Mouse (Mus musculus): ENCODE measurements around the gene Josd2. TPM values are rescaled to one million over a fixed set of nuclear protein-coding genes. Genes with fewer than 3 reads are reported as not detected.

The Josd2 gene
- polyA plus RNA-seq, 1 experiment from 2014 or later, result 64.9 TPM

- Histone ChIP-seq H3K4me3 (ENCODE audit: low read length) (peak overlapping the region; percentile 29; the same call in 1 of the 2 replicates), H3K4me1 (ENCODE audit: control insufficient read depth, insufficient read depth, low read length) (no peaks in the 10 kb centered on the region), H3K27me3 (ENCODE audit: control insufficient read depth, insufficient read depth, low read length) (peaks cover 45% of the 10 kb centered on the region), H3K9me3 (ENCODE audit: control insufficient read depth, low read length) (no peaks in the 10 kb centered on the region), H3K27ac (ENCODE audit: low read depth, low read length) (no peak overlapping the region), H3K4me2 (replicated peaks; ENCODE audit: low read depth, low read length) (peak overlapping the region; percentile 53; the same call in 1 of the 2 replicates), H3K36me3 (ENCODE audit: control insufficient read depth, insufficient read depth, low read length) (no peaks in the 10 kb centered on the region), H3K9ac (ENCODE audit: low read depth, low read length) (no peak overlapping the region)
- ATAC-seq (ENCODE audit: low FRiP score, low TSS enrichment), result 0 out of 2 replicates have a peak, but pooled peaks have one; percentile 7
- 49% methylated on average over 57 of the region's 57 CpGs for WGBS
Measured at GRCm38 (mm10) chr7:44461503-44462217, 6.1 kb upstream of the Josd2 start.

DNA sequence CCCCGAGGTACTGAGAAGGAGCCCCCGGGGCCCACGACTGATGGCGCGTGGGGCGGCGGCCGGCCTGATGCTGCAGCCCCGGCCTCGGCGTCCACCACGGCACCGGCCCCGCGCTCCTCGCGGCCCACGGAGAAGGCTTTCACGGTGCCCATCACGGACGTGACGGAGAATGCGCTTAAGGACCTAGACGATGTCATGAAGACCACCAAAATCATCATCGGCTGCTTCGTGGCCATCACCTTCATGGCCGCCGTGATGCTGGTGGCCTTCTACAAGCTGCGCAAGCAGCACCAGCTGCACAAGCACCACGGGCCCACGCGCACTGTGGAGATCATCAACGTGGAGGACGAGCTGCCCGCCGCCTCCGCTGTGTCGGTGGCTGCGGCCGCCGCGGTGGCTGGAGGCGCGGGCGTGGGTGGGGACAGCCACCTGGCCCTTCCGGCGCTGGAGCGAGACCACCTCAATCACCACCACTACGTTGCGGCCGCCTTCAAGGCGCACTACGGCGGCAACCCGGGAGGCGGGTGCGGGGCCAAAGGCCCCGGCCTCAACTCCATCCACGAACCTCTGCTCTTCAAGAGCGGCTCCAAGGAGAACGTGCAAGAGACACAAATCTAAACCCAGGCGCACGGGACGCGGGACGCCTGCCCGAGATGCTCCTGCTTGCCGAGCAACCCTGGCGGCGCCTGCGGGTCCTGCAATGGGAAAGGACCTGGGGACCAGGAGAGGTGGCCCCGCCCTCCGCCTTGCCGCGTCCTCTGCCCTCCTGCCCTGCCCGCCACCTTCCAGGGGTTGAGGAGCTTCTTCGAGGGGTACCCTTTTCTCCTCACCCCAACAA lies 5.3 kb upstream of the Josd2 start:
- WGBS, result 15% methylated on average over 76 of the region's 77 CpGs
- no peak overlapping the region for H3K27ac ChIP-seq (ENCODE audit: low read depth, low read length)
- H3K9me3 ChIP-seq (ENCODE audit: control insufficient read depth, low read length), result no peaks in the 10 kb centered on the region
- peaks cover 3% of the 10 kb centered on the region; the same call in 1 of the 2 replicates for H3K4me1 ChIP-seq (ENCODE audit: control insufficient read depth, insufficient read depth, low read length)
- peak overlapping the region; percentile 53 for H3K4me2 ChIP-seq (replicated peaks; ENCODE audit: low read depth, low read length)
- no peak for ATAC-seq (ENCODE audit: low FRiP score, low TSS enrichment)
- H3K27me3 ChIP-seq (ENCODE audit: control insufficient read depth, insufficient read depth, low read length), result peaks cover 45% of the 10 kb centered on the region
- H3K9ac ChIP-seq (ENCODE audit: low read depth, low read length), result peak overlapping the region; percentile 7; the same call in 1 of the 2 replicates
- peak overlapping the region; percentile 29 for H3K4me3 ChIP-seq (ENCODE audit: low read length)
- H3K36me3 ChIP-seq (ENCODE audit: control insufficient read depth, insufficient read depth, low read length), result no peaks in the 10 kb centered on the region

DNA sequence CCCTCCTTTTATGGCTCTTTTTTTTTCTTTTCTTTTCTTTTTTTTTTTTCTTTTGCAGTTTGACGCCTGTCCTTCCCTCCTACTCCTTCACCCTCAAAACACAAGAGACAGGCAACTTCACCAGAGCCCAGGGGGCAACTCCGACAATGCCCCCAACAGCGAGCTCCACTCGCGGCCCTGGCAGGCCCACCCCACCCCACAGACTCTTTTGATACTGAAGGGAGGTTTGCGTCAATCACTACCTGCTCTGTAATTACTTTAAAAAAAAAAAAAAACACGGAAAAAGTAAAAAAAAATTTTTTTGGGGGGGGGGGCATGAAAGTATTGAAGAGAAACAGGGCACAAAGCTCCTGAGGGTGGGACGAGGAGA lies 4.7 kb upstream of the Josd2 start:
- H3K4me2 ChIP-seq (replicated peaks; ENCODE audit: low read depth, low read length), result no peak overlapping the region; the same call in 1 of the 2 replicates
- 28% methylated on average over 8 of the region's 8 CpGs for WGBS
- H3K4me3 ChIP-seq (ENCODE audit: low read length), result no peak overlapping the region
- no peak for ATAC-seq (ENCODE audit: low FRiP score, low TSS enrichment)
- H3K27me3 ChIP-seq (ENCODE audit: control insufficient read depth, insufficient read depth, low read length), result peaks cover 45% of the 10 kb centered on the region
- no peaks in the 10 kb centered on the region for H3K9me3 ChIP-seq (ENCODE audit: control insufficient read depth, low read length)
- H3K27ac ChIP-seq (ENCODE audit: low read depth, low read length), result no peak overlapping the region
- H3K9ac ChIP-seq (ENCODE audit: low read depth, low read length), result no peak overlapping the region
- H3K4me1 ChIP-seq (ENCODE audit: control insufficient read depth, insufficient read depth, low read length), result peaks cover 4% of the 10 kb centered on the region; the same call in 1 of the 2 replicates
- H3K36me3 ChIP-seq (ENCODE audit: control insufficient read depth, insufficient read depth, low read length), result no peaks in the 10 kb centered on the region

DNA sequence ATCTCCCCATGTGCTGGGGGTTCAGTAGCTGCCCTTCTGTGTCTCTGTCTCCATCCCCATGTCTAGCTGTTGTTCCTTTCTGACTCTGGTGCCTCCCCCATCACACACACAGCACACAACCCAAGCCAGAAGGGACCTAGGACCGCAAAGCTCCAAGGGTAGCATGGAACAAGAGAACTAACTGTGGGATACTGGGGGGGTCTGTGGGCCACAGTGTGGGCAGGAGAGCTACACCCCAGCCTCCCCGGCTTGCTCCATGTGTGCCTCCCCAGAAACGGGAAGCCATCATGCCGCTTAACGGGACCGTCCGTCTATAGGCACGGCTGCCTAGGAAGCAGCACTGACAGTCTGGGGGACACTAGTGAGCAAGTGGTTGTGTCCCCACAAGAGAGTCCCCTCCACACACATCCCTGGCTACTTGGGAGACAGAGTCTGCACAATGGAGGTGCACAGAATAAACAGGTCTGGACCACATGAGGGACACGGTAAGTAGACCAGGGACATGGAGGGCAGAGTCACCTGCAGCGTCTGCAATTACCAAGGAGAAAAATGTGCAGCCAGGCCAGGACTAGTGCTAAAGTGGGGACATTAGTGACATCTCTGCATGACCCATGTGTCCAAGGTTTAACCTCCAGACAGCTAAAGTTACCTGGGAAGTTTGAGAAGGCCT lies 4.1 kb upstream of the Josd2 start:
- WGBS, result 86% methylated on average over 10 of the region's 10 CpGs
- ATAC-seq (ENCODE audit: low FRiP score, low TSS enrichment), result no peak
- Histone ChIP-seq H3K4me2 (replicated peaks; ENCODE audit: low read depth, low read length) (no peak overlapping the region), H3K27ac (ENCODE audit: low read depth, low read length) (no peak overlapping the region), H3K4me3 (ENCODE audit: low read length) (no peak overlapping the region), H3K36me3 (ENCODE audit: control insufficient read depth, insufficient read depth, low read length) (no peaks in the 10 kb centered on the region), H3K9ac (ENCODE audit: low read depth, low read length) (no peak overlapping the region), H3K27me3 (ENCODE audit: control insufficient read depth, insufficient read depth, low read length) (peaks cover 45% of the 10 kb centered on the region), H3K9me3 (ENCODE audit: control insufficient read depth, low read length) (no peaks in the 10 kb centered on the region), H3K4me1 (ENCODE audit: control insufficient read depth, insufficient read depth, low read length) (peaks cover 8% of the 10 kb centered on the region)

- Histone ChIP-seq H3K27me3 (ENCODE audit: control insufficient read depth, insufficient read depth, low read length) (peaks cover 45% of the 10 kb centered on the region), H3K9me3 (ENCODE audit: control insufficient read depth, low read length) (no peaks in the 10 kb centered on the region), H3K4me1 (ENCODE audit: control insufficient read depth, insufficient read depth, low read length) (peaks cover 10% of the 10 kb centered on the region), H3K36me3 (ENCODE audit: control insufficient read depth, insufficient read depth, low read length) (no peaks in the 10 kb centered on the region), H3K9ac (ENCODE audit: low read depth, low read length) (no peak overlapping the region), H3K4me2 (replicated peaks; ENCODE audit: low read depth, low read length) (no peak overlapping the region), H3K4me3 (ENCODE audit: low read length) (no peak overlapping the region), H3K27ac (ENCODE audit: low read depth, low read length) (no peak overlapping the region)
- WGBS, result 29% methylated on average over 4 of the region's 4 CpGs
- ATAC-seq (ENCODE audit: low FRiP score, low TSS enrichment), result no peak
Measured at GRCm38 (mm10) chr7:44464511-44464910, 3.3 kb upstream of the Josd2 start.

GRCm38 (mm10) chr7:44465111-44465510 lies 2.7 kb upstream of the Josd2 start, which contains the start of gene Aspdh:
Aspdh (plus strand) TSS chr7:44465391.
- H3K4me2 ChIP-seq (replicated peaks; ENCODE audit: low read depth, low read length), result no peak within 1 kb of the TSS
- no peaks in the 10 kb centered on the region for H3K9me3 ChIP-seq (ENCODE audit: control insufficient read depth, low read length)
- peaks cover 10% of the 10 kb centered on the region for H3K4me1 ChIP-seq (ENCODE audit: control insufficient read depth, insufficient read depth, low read length)
- H3K27ac ChIP-seq (ENCODE audit: low read depth, low read length), result no peak within 1 kb of the TSS
- H3K9ac ChIP-seq (ENCODE audit: low read depth, low read length), result no peak within 1 kb of the TSS
- ATAC-seq (ENCODE audit: low FRiP score, low TSS enrichment), result no peak
- H3K36me3 ChIP-seq (ENCODE audit: control insufficient read depth, insufficient read depth, low read length), result no peaks in the 10 kb centered on the region
- no peak within 1 kb of the TSS for H3K4me3 ChIP-seq (ENCODE audit: low read length)
- peaks cover 45% of the 10 kb centered on the region for H3K27me3 ChIP-seq (ENCODE audit: control insufficient read depth, insufficient read depth, low read length)
- WGBS, result 86% methylated on average over 2 of the region's 2 CpGs

DNA sequence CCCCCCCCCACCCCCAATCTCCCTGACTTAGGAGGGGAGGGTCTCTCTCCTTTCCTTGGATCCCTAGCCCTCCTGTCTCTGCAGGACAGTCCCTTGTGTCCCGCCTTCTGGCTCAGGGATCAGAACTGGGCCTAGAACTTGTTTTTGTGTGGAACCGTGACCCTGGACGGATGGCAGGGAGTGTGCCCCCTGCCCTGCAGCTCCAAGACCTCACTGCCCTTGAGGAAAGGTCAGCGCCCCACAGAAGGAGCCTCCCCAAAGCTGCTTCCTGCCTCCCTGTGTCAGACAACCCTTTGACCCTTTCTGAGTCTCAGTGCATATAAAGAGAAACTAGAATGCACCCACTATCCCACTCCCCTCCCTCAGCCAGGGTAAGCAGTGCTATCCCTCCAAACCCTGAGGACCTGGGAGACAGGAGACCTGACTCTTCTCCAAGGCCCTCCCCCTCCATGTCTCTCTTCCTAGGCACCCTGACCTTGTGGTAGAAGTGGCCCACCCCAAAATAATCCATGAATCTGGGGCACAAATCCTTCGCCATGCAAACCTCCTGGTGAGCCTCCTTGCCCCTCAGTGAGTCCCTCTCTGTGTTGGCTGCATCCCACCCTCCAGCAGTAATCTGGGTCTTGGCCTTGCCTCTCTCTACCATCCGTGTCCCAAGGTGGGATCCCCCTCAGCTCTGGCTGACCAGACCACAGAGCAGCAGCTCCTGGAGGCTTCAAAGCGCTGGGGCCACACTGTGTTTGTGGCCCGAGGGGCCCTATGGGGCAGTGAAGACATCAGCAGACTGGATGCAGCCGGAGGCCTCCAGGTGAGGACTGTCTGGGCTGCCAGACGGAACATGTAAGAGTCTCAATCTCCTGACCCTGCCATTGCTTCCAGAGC lies 1.5 kb upstream of the Josd2 start:
- H3K27me3 ChIP-seq (ENCODE audit: control insufficient read depth, insufficient read depth, low read length), result peaks cover 34% of the 10 kb centered on the region
- peaks cover 10% of the 10 kb centered on the region for H3K4me1 ChIP-seq (ENCODE audit: control insufficient read depth, insufficient read depth, low read length)
- no peak overlapping the region for H3K4me3 ChIP-seq (ENCODE audit: low read length)
- H3K4me2 ChIP-seq (replicated peaks; ENCODE audit: low read depth, low read length), result no peak overlapping the region
- no peak overlapping the region for H3K9ac ChIP-seq (ENCODE audit: low read depth, low read length)
- H3K27ac ChIP-seq (ENCODE audit: low read depth, low read length), result no peak overlapping the region
- no peak for ATAC-seq (ENCODE audit: low FRiP score, low TSS enrichment)
- H3K36me3 ChIP-seq (ENCODE audit: control insufficient read depth, insufficient read depth, low read length), result no peaks in the 10 kb centered on the region
- 78% methylated on average over 10 of the region's 10 CpGs for WGBS
- no peaks in the 10 kb centered on the region for H3K9me3 ChIP-seq (ENCODE audit: control insufficient read depth, low read length)

- WGBS, result 86% methylated on average over 16 of the region's 16 CpGs
- 0 out of 2 replicates have a peak, but pooled peaks have one; percentile 0 for ATAC-seq (ENCODE audit: low FRiP score, low TSS enrichment)
- Histone ChIP-seq H3K27ac (ENCODE audit: low read depth, low read length) (no peak overlapping the region), H3K4me2 (replicated peaks; ENCODE audit: low read depth, low read length) (peak overlapping the region; percentile 62; the same call in 1 of the 2 replicates), H3K4me1 (ENCODE audit: control insufficient read depth, insufficient read depth, low read length) (peaks cover 10% of the 10 kb centered on the region), H3K4me3 (ENCODE audit: low read length) (peak overlapping the region; percentile 69; the same call in 1 of the 2 replicates), H3K9ac (ENCODE audit: low read depth, low read length) (no peak overlapping the region), H3K36me3 (ENCODE audit: control insufficient read depth, insufficient read depth, low read length) (no peaks in the 10 kb centered on the region), H3K9me3 (ENCODE audit: control insufficient read depth, low read length) (no peaks in the 10 kb centered on the region), H3K27me3 (ENCODE audit: control insufficient read depth, insufficient read depth, low read length) (peaks cover 27% of the 10 kb centered on the region)
Measured at GRCm38 (mm10) chr7:44466888-44467311, 880 bp upstream of the Josd2 start.
